Mouse (Mus musculus) neutrophil, adult 5-6 weeks (primary cell): ENCODE results near the gene Tmem178. TPM values are rescaled to one million over a fixed set of nuclear protein-coding genes. Genes with fewer than 3 reads are reported as not detected.

Source experiments
- ATAC-seq: fragments of 151-379, 151-347 bp; 2 replicates; pipeline ENCODE4 v1.8.0; 2017; ENCODE audit warnings: mild to moderate bottlenecking, moderate TSS enrichment; ENCODE audit not compliant: insufficient number of reproducible peaks, poor library complexity, low FRiP score, severe bottlenecking; ENCODE audit errors: extremely low read depth
- total RNA-seq: library from RNA; stranded (forward); fragments of 200-1000 nt; gene quantifications from 2 replicates; pipeline ENCODE4 v1.2.3, GENCODE M21; 2017

Gene Tmem178
- total RNA-seq, 1 experiment from 2014 or later, result not detected

DNA sequence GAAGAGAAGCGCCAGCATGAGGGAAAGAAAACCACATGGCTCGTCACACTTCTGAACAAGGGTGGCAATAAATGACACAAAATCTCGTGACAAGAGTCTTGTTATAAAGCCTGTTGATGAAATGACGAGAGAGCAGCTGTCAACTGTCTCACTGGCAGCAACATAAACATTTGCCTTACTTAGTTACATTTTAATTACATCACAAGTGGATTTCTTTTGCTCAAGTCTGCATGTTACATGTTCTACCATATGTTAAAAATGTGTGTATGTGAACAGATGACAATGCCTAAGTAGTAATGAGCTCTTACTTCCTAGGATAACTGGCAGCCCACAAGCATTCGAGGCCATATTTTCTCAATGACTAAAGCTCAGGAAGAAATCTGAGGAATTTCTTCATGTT is 90.9 kb downstream of the Tmem178 start:
- ATAC-seq, result no peak

DNA sequence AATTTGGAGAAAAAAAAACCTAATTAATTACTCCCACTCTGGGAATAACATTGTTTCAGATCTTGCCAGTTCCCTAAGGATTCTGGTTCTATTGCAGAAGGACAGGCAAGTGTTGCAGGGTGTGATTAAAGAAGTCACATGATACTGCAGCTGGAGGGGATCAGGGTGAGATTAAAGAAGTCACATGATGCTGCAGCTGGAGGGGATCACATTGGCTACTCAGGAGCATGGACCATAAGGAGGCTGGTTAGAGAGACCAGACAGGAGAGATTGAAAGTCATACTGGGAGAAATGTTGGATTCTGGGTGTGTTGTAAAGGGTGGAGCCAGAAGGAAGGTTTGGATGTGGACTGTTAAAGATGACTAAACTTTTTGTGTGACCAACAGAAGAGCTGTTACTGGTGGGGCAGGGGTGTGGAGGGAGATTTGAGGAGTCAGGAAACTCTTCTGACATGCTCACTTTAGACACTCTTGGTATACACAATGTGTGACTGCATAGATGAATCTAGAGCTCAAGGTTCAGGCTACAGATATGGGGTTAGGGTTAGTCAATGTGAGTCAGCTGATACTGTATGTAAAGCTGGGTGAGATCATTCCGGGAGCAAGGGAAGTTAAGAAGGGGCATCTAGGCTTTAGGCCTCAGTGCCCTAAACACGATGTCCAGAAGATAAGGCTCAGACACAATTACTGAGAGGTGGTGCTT is 94.4 kb downstream of the Tmem178 start:
- no peak for ATAC-seq

DNA sequence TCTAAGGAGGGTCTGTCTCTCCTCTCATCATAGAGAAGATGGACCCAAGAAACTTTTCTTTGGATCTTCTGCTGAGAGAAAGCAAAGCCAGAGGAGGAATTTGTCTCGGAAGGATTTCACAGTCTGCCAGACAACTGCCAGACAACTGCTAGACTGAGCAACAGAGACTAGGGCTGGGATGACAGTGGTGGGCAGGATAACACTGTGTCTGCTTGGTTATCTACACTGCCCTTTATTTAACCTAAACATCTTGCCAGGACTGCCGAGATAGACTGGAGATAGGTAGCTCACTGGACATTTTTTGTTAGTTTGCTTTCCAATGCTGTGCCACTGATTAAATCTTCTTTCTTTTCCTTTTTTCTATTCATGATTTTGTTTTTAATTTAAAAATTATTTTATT is 97.2 kb downstream of the Tmem178 start:
- no peak for ATAC-seq

DNA sequence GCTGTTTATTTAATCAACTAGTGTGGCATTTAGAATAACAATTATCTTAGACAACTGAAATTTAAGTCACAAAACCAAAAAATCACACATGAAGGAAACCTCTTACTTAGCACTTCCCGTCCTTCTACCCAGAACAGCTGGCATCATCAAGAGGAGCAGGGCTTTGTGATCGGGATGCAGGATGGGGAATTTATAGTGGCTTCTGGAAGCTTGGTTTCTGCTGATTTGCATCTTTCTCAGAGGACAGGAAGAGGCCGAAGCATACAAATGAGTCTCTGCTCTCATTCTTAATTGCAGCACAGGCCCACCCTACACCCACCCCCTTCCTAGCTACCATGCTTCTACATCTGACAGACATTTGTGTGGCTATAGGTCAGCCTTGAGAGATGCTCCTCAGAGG is 99.9 kb downstream of the Tmem178 start:
- ATAC-seq, result no peak

DNA sequence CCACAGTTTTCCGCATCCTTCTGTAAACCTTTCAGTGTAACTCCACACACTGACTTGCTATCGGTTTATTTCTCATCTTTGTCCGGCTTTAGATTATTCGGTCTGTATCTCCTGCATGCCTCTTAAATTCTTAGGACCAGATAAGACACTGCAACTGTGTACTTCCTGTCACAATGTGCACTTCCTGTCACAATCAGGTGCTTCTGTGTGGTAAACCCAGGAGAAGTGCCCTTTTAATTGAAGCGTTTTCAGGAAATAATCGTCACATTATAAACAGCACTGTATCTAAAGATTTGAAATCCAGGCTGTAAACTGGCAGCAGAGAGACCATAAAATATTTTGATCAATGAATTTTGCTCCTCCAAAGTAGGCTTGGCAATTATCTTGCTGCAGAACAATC is 100.7 kb downstream of the Tmem178 start:
- ATAC-seq, result no peak

DNA sequence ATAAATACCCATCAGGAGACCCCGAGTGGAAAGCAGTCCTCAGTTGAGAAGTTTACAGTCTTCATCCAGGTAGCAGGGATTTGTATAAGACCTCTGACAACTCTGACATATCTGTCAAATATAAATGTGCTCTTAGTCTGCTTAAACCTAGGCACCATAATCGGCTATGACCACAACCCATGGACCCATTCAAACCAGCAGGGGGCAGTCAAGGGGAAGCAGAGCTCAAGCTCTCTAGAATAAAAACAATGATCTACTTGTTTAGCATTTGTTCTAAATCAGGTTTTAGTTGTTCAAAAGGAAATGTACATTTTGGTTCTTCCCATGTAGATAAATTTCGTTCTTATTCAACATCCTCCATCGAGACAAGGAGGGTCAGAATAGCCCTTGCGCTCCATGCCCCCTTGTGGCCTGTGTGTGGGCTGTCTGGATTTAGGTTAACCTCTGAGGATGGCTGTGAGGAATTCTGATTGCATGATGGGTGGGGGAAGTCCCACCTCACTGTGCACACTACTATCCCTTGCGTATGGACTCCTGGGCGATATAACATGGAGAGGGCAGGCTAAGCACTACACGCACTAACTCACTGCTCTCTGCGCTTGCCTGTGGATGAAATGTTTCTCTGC is 101.2 kb downstream of the Tmem178 start:
- no peak for ATAC-seq

DNA sequence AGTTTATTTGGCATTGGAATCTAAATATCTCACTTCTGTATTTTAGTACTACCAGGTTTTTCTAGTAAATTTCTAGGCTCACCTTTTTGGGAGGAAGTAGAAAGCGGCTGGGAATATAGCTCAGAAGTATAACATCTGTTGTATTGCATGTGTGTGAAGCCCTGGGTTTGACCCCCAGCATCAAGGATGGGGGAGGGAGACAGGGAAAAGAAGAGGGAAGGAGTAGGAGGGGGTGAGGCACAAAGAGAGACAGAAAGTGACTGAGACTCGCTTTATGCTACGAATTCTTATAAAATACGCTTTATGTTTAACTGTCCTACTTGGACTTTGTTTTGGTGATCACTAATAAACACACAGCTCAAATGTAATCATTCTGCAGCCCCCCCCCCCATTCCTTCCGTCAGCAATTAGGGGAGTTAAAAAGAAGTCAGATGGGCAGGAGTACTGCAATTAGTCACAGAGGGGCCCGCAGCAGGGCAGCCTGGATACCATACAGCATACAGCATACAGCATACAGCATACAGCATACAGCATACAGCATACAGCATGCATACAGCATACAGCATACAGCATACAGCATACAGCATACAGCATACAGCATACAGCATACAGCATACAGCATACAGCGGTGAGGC is 103.6 kb downstream of the Tmem178 start:
- ATAC-seq, result no peak

Other genes starting within 250 kb of the Tmem178 start
- gene Map4k3, start 216.1 kb upstream of the Tmem178 start, total RNA-seq, result 10.1 and 11.3 TPM in 2 replicates
- 7.5 and 8.1 TPM in 2 replicates for gene Thumpd2, start 120.5 kb downstream of the Tmem178 start, total RNA-seq